Mouse (Mus musculus) myocyte (in vitro differentiated cells): ENCODE measurements at regions not wholly inside any gene's neighbourhood (a gene's known extent, or its start where the extent isn't known, plus 50 kb on each side); places are given as distances from the start of the nearest gene placed in this dataset.

ENCODE experiments used
- CEBPB ChIP-seq: IDR thresholded peaks from 2 replicates; pipeline ENCODE4 v1.6.1; 2011; ENCODE audit warnings: mild to moderate bottlenecking, moderate library complexity; ENCODE audit not compliant: poor library complexity, insufficient read depth, severe bottlenecking
- E2F4 ChIP-seq: IDR thresholded peaks from one replicate; pipeline ENCODE4 v1.6.1; 2011; ENCODE audit warnings: mild to moderate bottlenecking, control low read depth, moderate library complexity; ENCODE audit not compliant: insufficient read depth
- MAX ChIP-seq: IDR thresholded peaks from one replicate; pipeline ENCODE4 v1.6.1; 2011; ENCODE audit warnings: low read depth, mild to moderate bottlenecking, control low read depth
- MYOD1 ChIP-seq, 3 experiments: IDR thresholded peaks; one replicate each; pipeline ENCODE4 v1.6.1; 2011; ENCODE audit warnings: control low read depth in 2 of 3, low read depth in 2 of 3, mild to moderate bottlenecking in 2 of 3, moderate library complexity in 1 of 3; ENCODE audit not compliant: insufficient read length in 2 of 3, control insufficient read depth in 1 of 3
- MYOG ChIP-seq, 3 experiments: IDR thresholded peaks; one replicate each; pipeline ENCODE4 v1.6.1; 2011; ENCODE audit warnings: control low read depth in 2 of 3, low read depth in 2 of 3, mild to moderate bottlenecking in 2 of 3; ENCODE audit not compliant: insufficient read length in 2 of 3, control insufficient read depth in 1 of 3, insufficient read depth in 1 of 3
- POLR2A ChIP-seq: IDR thresholded peaks from one replicate; pipeline ENCODE4 v1.6.1; 2011; ENCODE audit warnings: low read depth, mild to moderate bottlenecking, control low read depth, moderate library complexity; ENCODE audit not compliant: insufficient read length
- POLR2AphosphoS2 ChIP-seq: IDR thresholded peaks from one replicate; pipeline ENCODE4 v1.6.1; 2011; ENCODE audit warnings: low read depth, control low read depth; ENCODE audit not compliant: insufficient read length
- REST ChIP-seq: IDR thresholded peaks from one replicate; pipeline ENCODE4 v1.6.1; 2011; ENCODE audit warnings: mild to moderate bottlenecking, control low read depth, moderate library complexity; ENCODE audit not compliant: insufficient read depth, insufficient read length
- SRF ChIP-seq: IDR thresholded peaks from one replicate; pipeline ENCODE4 v1.6.1; 2011; ENCODE audit warnings: low read depth; ENCODE audit not compliant: control insufficient read depth, insufficient read length
- TCF12 ChIP-seq: IDR thresholded peaks from one replicate; pipeline ENCODE4 v1.6.1; 2011; ENCODE audit warnings: mild to moderate bottlenecking, control low read depth; ENCODE audit not compliant: poor library complexity, insufficient read depth, severe bottlenecking
- USF1 ChIP-seq: IDR thresholded peaks from one replicate; pipeline ENCODE4 v1.6.1; 2011; ENCODE audit warnings: low read depth, mild to moderate bottlenecking, control low read depth, moderate library complexity

DNA sequence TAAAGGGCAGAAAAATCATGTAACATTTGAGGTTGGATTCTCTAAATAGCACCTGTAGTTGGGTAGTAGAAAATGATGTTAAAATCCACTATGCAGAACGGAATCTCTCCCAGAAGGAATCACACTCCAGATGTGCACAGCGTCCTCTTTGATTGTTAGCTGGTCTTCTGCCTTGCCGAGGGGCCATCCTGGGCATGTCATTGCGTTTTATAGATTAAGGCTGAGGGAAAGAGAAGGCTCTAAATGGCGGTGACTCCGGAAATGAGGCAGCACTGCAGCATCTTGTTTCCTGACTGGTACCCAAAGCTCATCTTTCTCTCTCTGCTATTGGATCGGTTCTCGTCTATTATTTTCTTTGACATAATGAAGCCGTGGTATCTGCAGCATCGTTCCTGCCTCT lies 237.5 kb downstream of the Ttll7 start:
- TF ChIP-seq MYOD1 (IDR thresholded peaks at IDR 0.05; ENCODE audit: control insufficient read depth in 1 of 3, insufficient read length in 2 of 3, low read depth in 2 of 3) = no peak
- TF ChIP-seq POLR2A = no peak
- no peak for TF ChIP-seq TCF12
- no peak for TF ChIP-seq CEBPB
- TF ChIP-seq USF1 = no peak
- TF ChIP-seq MAX = no peak
- no peak for TF ChIP-seq POLR2AphosphoS2
- TF ChIP-seq E2F4 = no peak
- TF ChIP-seq SRF = no peak
- TF ChIP-seq MYOG (IDR thresholded peaks at IDR 0.05; ENCODE audit: control insufficient read depth in 1 of 3, insufficient read depth in 1 of 3, insufficient read length in 2 of 3, low read depth in 2 of 3) = no peak
- no peak for TF ChIP-seq REST
